In the genomic region with DNA sequence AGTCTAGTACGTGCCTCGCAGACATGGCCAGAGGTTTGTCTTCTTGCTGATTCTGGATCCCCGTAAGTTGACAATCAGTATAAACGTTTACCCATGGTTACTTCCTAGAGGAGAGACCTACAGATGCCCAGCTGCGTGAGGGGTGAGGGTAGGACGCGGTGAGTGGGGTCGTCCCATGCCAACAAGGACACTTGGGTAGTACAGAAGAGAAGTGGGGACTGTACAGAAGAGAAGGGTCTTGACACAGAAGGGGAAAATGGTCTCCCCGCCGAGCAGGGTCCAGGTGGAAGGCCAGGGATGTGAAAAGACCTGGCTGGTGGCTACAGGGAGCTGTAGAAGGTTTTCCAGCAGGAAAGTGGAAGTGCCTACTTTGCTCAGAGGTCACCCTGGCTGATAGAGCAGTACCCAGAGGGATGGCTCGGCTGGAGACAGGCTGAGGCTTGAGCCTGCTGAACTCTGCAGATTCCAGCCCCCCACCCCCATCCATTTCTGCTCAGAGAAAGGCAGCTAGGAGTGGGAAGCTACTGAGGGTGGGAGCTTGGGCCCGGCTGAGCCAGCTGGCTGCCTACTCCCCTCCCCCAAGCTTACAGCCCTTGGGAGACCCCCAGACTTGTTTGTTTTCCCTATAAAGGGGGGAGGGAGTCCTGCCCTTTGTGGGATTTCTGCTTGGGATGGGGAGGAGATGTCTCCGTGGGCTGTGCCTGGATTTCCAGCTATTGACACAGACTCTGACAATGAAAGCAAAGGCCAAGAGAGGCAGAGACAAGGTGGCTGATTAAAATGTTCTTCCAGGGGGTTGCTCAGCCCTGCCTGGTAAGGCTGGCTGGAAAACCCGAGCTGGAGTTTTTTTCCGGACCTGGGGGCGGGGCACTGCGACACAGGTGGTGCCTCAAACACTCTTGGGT, we compare ENCODE assay signal across 8 mouse cellular contexts. TPM values are rescaled to one million over a fixed set of nuclear protein-coding genes. Genes with fewer than 3 reads are reported as not detected.
DNase-seq lines count a peak whose midpoint lies in the region; ATAC-seq and TF ChIP-seq lines count a peak whose summit lies in the region.

No protein-coding gene starts in this region.

- H3K9me3 ChIP-seq in lung, embryonic 15.5 days, result no peaks in the 10 kb centered on the region
- peaks cover 4% of the 10 kb centered on the region for H3K9me3 ChIP-seq in midbrain, embryonic 13.5 days

- H3K27ac ChIP-seq in lung, embryonic 15.5 days, result no peak overlapping the region
- H3K27ac ChIP-seq in embryonic fibroblast, embryonic 13.5 days (ENCODE audit: insufficient read depth, low read length), result 0 out of 2 replicates have a peak overlapping the region, but pooled peaks have one; percentile 7
- H3K27ac ChIP-seq in midbrain, embryonic 13.5 days, result peak overlapping the region; percentile 75

- no peak for TF ChIP-seq POLR2A in embryonic fibroblast, embryonic 13.5 days (IDR thresholded peaks at IDR 0.05; ENCODE audit: low read depth, low read length)

- peak overlapping the region; percentile 40 for H3K4me2 ChIP-seq in lung, embryonic 15.5 days
- peak overlapping the region; percentile 29 for H3K4me2 ChIP-seq in midbrain, embryonic 13.5 days (replicated peaks)

- no peak for TF ChIP-seq CTCF in embryonic fibroblast, embryonic 13.5 days (IDR thresholded peaks at IDR 0.05; ENCODE audit: borderline replicate concordance, insufficient read depth, low read length)

- no peak overlapping the region for H3K4me3 ChIP-seq in lung, embryonic 15.5 days
- H3K4me3 ChIP-seq in embryonic fibroblast, embryonic 13.5 days (ENCODE audit: insufficient read depth, low read length), result no peak overlapping the region
- no peak overlapping the region for H3K4me3 ChIP-seq in midbrain, embryonic 13.5 days (replicated peaks)

- H3K9ac ChIP-seq in lung, embryonic 15.5 days, result 0 out of 2 replicates have a peak overlapping the region, but pooled peaks have one; percentile 1
- H3K9ac ChIP-seq in midbrain, embryonic 13.5 days (replicated peaks), result no peak overlapping the region

- H3K36me3 ChIP-seq in lung, embryonic 15.5 days, result no peaks in the 10 kb centered on the region
- no peaks in the 10 kb centered on the region for H3K36me3 ChIP-seq in midbrain, embryonic 13.5 days

- ATAC-seq in lung, embryonic 15.5 days (ENCODE audit: borderline replicate concordance, extremely low read depth, low FRiP score, low TSS enrichment), result peak; percentile 85
- peak; percentile 94 for ATAC-seq in midbrain, embryonic 13.5 days

- 22% methylated on average over 17 of the region's 17 CpGs for WGBS in lung, embryonic 15.5 days
- 17% methylated on average over 17 of the region's 17 CpGs for WGBS in midbrain, embryonic 13.5 days

- peaks cover 21% of the 10 kb centered on the region for H3K4me1 ChIP-seq in lung, embryonic 15.5 days
- no peaks in the 10 kb centered on the region for H3K4me1 ChIP-seq in embryonic fibroblast, embryonic 13.5 days (ENCODE audit: control insufficient read depth, insufficient read depth, low read length)
- H3K4me1 ChIP-seq in midbrain, embryonic 13.5 days (replicated peaks), result peaks cover 54% of the 10 kb centered on the region

- peaks cover 58% of the 10 kb centered on the region for H3K27me3 ChIP-seq in lung, embryonic 15.5 days
- H3K27me3 ChIP-seq in midbrain, embryonic 13.5 days, result peaks cover 40% of the 10 kb centered on the region

- DNase-seq in lung, postnatal 14 days, result no peak
- peak; percentile 37 for DNase-seq in kidney, adult 18-20 months
- no peak for DNase-seq in layer of hippocampus, adult 9-10 months (ENCODE audit: low spot score)
- no peak for DNase-seq in cerebellum, adult 9-10 months
- no peak for DNase-seq in right cerebral cortex, adult 18-20 months

RNA-seq across cellular contexts. Expression of a gene that starts 11.2 kb away (rescaled TPM):
- 25.2 and 27.1 TPM in 2 replicates for polyA plus RNA-seq in lung, embryonic 15.5 days (2015; fragmentation: Nextera tagmentation; extraction: Ambion mirVana)
- polyA plus RNA-seq in embryonic fibroblast, embryonic 13.5 days (2011; ENCODE audit: insufficient read length, low read depth, missing spikeins), result 51.5 and 63.9 TPM in 2 replicates
- 40.7 and 50.8 TPM in 2 replicates for polyA plus RNA-seq in midbrain, embryonic 13.5 days (2015; fragmentation: Nextera tagmentation; extraction: Ambion mirVana)
